Mouse (Mus musculus) liver, embryonic 13.5 days (tissue): Measurements from ENCODE around the gene Yod1. TPM values are rescaled to one million over a fixed set of nuclear protein-coding genes. Genes with fewer than 3 reads are reported as not detected.

Source experiments
- ATAC-seq: fragments of 200-750 bp; cut with Nextera tagmentation; 2 replicates; pipeline ENCODE4 v1.8.0; 2017; ENCODE audit warnings: low read depth, mild to moderate bottlenecking, moderate number of reproducible peaks, moderate library complexity
- DNase-seq: peaks from one replicate; pipeline ENCODE4 v3.0.0; 2022
- H3K27ac ChIP-seq: fragments of 300-500 bp; sonication (generic); 2 replicates; pipeline ENCODE4 v1.5.1; 2015; ENCODE audit warnings: moderate library complexity, mild to moderate bottlenecking, inconsistent platforms
- H3K27me3 ChIP-seq: fragments of 300-500 bp; sonication (generic); 2 replicates; pipeline ENCODE4 v1.6.1; 2015; ENCODE audit warnings: mild to moderate bottlenecking, inconsistent platforms
- H3K36me3 ChIP-seq: fragments of 300-500 bp; sonication (generic); 2 replicates; pipeline ENCODE4 v1.6.1; 2015; ENCODE audit warnings: mild to moderate bottlenecking, inconsistent platforms
- H3K4me1 ChIP-seq: fragments of 300-500 bp; sonication (generic); replicated peaks from 2 replicates; pipeline ENCODE4 v1.6.1; 2015; ENCODE audit warnings: inconsistent platforms
- H3K4me2 ChIP-seq: fragments of 300-500 bp; sonication (generic); 2 replicates; pipeline ENCODE4 v1.6.1; 2015; ENCODE audit warnings: inconsistent platforms, mild to moderate bottlenecking, moderate library complexity
- H3K4me3 ChIP-seq: fragments of 300-500 bp; sonication (generic); replicated peaks from 2 replicates; pipeline ENCODE4 v1.5.1; 2015; ENCODE audit warnings: mild to moderate bottlenecking, inconsistent platforms
- H3K9ac ChIP-seq: fragments of 300-500 bp; sonication (generic); 2 replicates; pipeline ENCODE4 v1.6.1; 2015; ENCODE audit warnings: mild to moderate bottlenecking, inconsistent platforms
- H3K9me3 ChIP-seq: fragments of 300-500 bp; sonication (generic); replicated peaks from 2 replicates; pipeline ENCODE4 v1.6.1; 2016; ENCODE audit warnings: inconsistent platforms
- WGBS: fragments of 180-500 bp; shearing (Covaris S2); methylation state at CpG from one replicate; pipeline ENCODE4 v1.1.7; 2015; ENCODE audit not compliant: insufficient replicate concordance; 5-methylcytosine and 5-hydroxymethylcytosine counted together
- polyA plus RNA-seq: library from polyadenylated mRNA; unstranded; fragments of >200 nt; fragmentation: Nextera tagmentation; extraction: Ambion mirVana; gene quantifications from 2 replicates; pipeline ENCODE4 v1.2.1, GENCODE M21; 2015

Gene Yod1
- polyA plus RNA-seq, 1 experiment from 2014 or later: 40.8 TPM

GRCm38 (mm10) chr1:130744217-130744616, 27.1 kb downstream of the Yod1 start:
- H3K4me1 ChIP-seq: peaks cover 85% of the 10 kb centered on the region
- WGBS: 43% methylated on average over 2 of the region's 2 CpGs
- no peak overlapping the region for H3K4me3 ChIP-seq
- ATAC-seq: peak; percentile 58
- no peaks in the 10 kb centered on the region for H3K27me3 ChIP-seq
- no peaks in the 10 kb centered on the region for H3K9me3 ChIP-seq
- H3K4me2 ChIP-seq: peak overlapping the region; percentile 49
- H3K9ac ChIP-seq: peak overlapping the region; percentile 87
- peaks cover 17% of the 10 kb centered on the region for H3K36me3 ChIP-seq
- peak; percentile 56 for DNase-seq
- H3K27ac ChIP-seq: peak overlapping the region; percentile 98

- no peak for DNase-seq
- Histone ChIP-seq H3K36me3 (peaks cover 17% of the 10 kb centered on the region), H3K9me3 (no peaks in the 10 kb centered on the region), H3K4me1 (peaks cover 77% of the 10 kb centered on the region), H3K4me2 (peak overlapping the region; percentile 18; the same call in 1 of the 2 replicates), H3K9ac (peak overlapping the region; percentile 87; the same call in 1 of the 2 replicates), H3K4me3 (no peak overlapping the region), H3K27ac (peak overlapping the region; percentile 98), H3K27me3 (no peaks in the 10 kb centered on the region)
- ATAC-seq: no peak
- WGBS: 80% methylated on average over 5 of the region's 5 CpGs
These were observed 27.8 kb downstream of the Yod1 start for GRCm38 (mm10) chr1:130744961-130745360.

- H3K27ac ChIP-seq: peak overlapping the region; percentile 98
- no peaks in the 10 kb centered on the region for H3K9me3 ChIP-seq
- peaks cover 71% of the 10 kb centered on the region for H3K4me1 ChIP-seq
- DNase-seq: no peak
- no peaks in the 10 kb centered on the region for H3K27me3 ChIP-seq
- H3K4me3 ChIP-seq: no peak overlapping the region
- peak overlapping the region; percentile 18; the same call in 1 of the 2 replicates for H3K4me2 ChIP-seq
- WGBS: 79% methylated on average over 3 of the region's 3 CpGs
- peaks cover 17% of the 10 kb centered on the region for H3K36me3 ChIP-seq
- ATAC-seq: no peak
- H3K9ac ChIP-seq: 0 out of 2 replicates have a peak overlapping the region, but pooled peaks have one; percentile 3
These were observed 28.5 kb downstream of the Yod1 start for GRCm38 (mm10) chr1:130745591-130745990.

- peak; percentile 54 for ATAC-seq
These were observed 29.7 kb downstream of the Yod1 start for GRCm38 (mm10) chr1:130746819-130747218.

GRCm38 (mm10) chr1:130759689-130760088, 42.6 kb downstream of the Yod1 start:
- ATAC-seq (no peak), DNase-seq (no peak)
- no peaks in the 10 kb centered on the region for H3K36me3 ChIP-seq
- no peak overlapping the region for H3K9ac ChIP-seq
- H3K4me2 ChIP-seq: no peak overlapping the region
- H3K4me1 ChIP-seq: peaks cover 18% of the 10 kb centered on the region
- 55% methylated on average over 9 of the region's 9 CpGs for WGBS
- H3K4me3 ChIP-seq: no peak overlapping the region
- no peaks in the 10 kb centered on the region for H3K9me3 ChIP-seq
- H3K27ac ChIP-seq: no peak overlapping the region
- no peaks in the 10 kb centered on the region for H3K27me3 ChIP-seq

More at GRCm38 (mm10) chr1:130746819-130747218, 29.7 kb downstream of the Yod1 start:
- Histone ChIP-seq H3K36me3 (peaks cover 17% of the 10 kb centered on the region), H3K27me3 (no peaks in the 10 kb centered on the region), H3K4me3 (no peak overlapping the region), H3K9me3 (no peaks in the 10 kb centered on the region), H3K9ac (no peak overlapping the region), H3K27ac (peak overlapping the region; percentile 98; the same call in 1 of the 2 replicates), H3K4me2 (peak overlapping the region; percentile 9; the same call in 1 of the 2 replicates), H3K4me1 (peaks cover 61% of the 10 kb centered on the region)
- DNase-seq: no peak
- whole genome bisulfite sequencing: 16% methylated on average over 3 of the region's 3 CpGs

- Histone ChIP-seq H3K36me3 (no peaks in the 10 kb centered on the region), H3K4me1 (peaks cover 20% of the 10 kb centered on the region), H3K9me3 (no peaks in the 10 kb centered on the region), H3K4me2 (no peak overlapping the region), H3K4me3 (no peak overlapping the region), H3K9ac (no peak overlapping the region), H3K27ac (no peak overlapping the region), H3K27me3 (no peaks in the 10 kb centered on the region)
- DNase-seq: no peak
- no peak for ATAC-seq
- 59% methylated on average over 1 of the region's 1 CpGs for WGBS
These were observed 44.5 kb downstream of the Yod1 start for GRCm38 (mm10) chr1:130761597-130761996.

- Histone ChIP-seq H3K27me3 (no peaks in the 10 kb centered on the region), H3K27ac (no peak overlapping the region), H3K36me3 (no peaks in the 10 kb centered on the region), H3K9ac (no peak overlapping the region), H3K4me2 (no peak overlapping the region), H3K9me3 (no peaks in the 10 kb centered on the region), H3K4me1 (peaks cover 25% of the 10 kb centered on the region), H3K4me3 (no peak overlapping the region)
- no peak for DNase-seq
- 75% methylated on average over 3 of the region's 3 CpGs for WGBS
- ATAC-seq: no peak
These were observed 45.1 kb downstream of the Yod1 start for GRCm38 (mm10) chr1:130762045-130762760.

- H3K4me3 ChIP-seq: no peak overlapping the region
- no peaks in the 10 kb centered on the region for H3K27me3 ChIP-seq
- H3K27ac ChIP-seq: peak overlapping the region; percentile 13; the same call in 1 of the 2 replicates
- DNase-seq (no peak), ATAC-seq (no peak)
- H3K9ac ChIP-seq: no peak overlapping the region
- H3K4me1 ChIP-seq: peaks cover 27% of the 10 kb centered on the region
- 71% methylated on average over 12 of the region's 12 CpGs for WGBS
- no peak overlapping the region for H3K4me2 ChIP-seq
- H3K36me3 ChIP-seq: no peaks in the 10 kb centered on the region
- no peaks in the 10 kb centered on the region for H3K9me3 ChIP-seq
These were observed 46.9 kb downstream of the Yod1 start for GRCm38 (mm10) chr1:130764027-130764461.

GRCm38 (mm10) chr1:130767066-130767465, 49.9 kb downstream of the Yod1 start:
- Histone ChIP-seq H3K4me2 (no peak overlapping the region), H3K4me3 (no peak overlapping the region), H3K27me3 (0 out of 2 replicates have a peak, but pooled peaks cover 5% of the 10 kb centered on the region), H3K9me3 (no peaks in the 10 kb centered on the region), H3K27ac (no peak overlapping the region), H3K4me1 (peaks cover 18% of the 10 kb centered on the region), H3K36me3 (no peaks in the 10 kb centered on the region), H3K9ac (no peak overlapping the region)
- 71% methylated on average over 5 of the region's 5 CpGs for WGBS
- ATAC-seq: no peak
- no peak for DNase-seq

- H3K36me3 ChIP-seq: no peaks in the 10 kb centered on the region
- DNase-seq (no peak), ATAC-seq (no peak)
- no peak overlapping the region for H3K9ac ChIP-seq
- H3K9me3 ChIP-seq: no peaks in the 10 kb centered on the region
- H3K4me1 ChIP-seq: peaks cover 7% of the 10 kb centered on the region; the same call in 1 of the 2 replicates
- no peak overlapping the region for H3K27ac ChIP-seq
- no peak overlapping the region for H3K4me2 ChIP-seq
- H3K4me3 ChIP-seq: no peak overlapping the region
- 0 out of 2 replicates have a peak, but pooled peaks cover 5% of the 10 kb centered on the region for H3K27me3 ChIP-seq
- 70% methylated on average over 2 of the region's 2 CpGs for WGBS
These were observed 52.8 kb downstream of the Yod1 start for GRCm38 (mm10) chr1:130769925-130770324.

GRCm38 (mm10) chr1:130770487-130770886, 53.4 kb downstream of the Yod1 start:
- 0 out of 2 replicates have a peak, but pooled peaks cover 5% of the 10 kb centered on the region for H3K27me3 ChIP-seq
- no peak overlapping the region for H3K4me3 ChIP-seq

More at GRCm38 (mm10) chr1:130770487-130770886, 53.4 kb downstream of the Yod1 start:
- Histone ChIP-seq H3K4me2 (no peak overlapping the region), H3K36me3 (no peaks in the 10 kb centered on the region), H3K27ac (no peak overlapping the region), H3K9ac (no peak overlapping the region), H3K9me3 (no peaks in the 10 kb centered on the region), H3K4me1 (peaks cover 7% of the 10 kb centered on the region; the same call in 1 of the 2 replicates)
- WGBS: 74% methylated on average over 4 of the region's 4 CpGs
- ATAC-seq (no peak), DNase-seq (no peak)
